In genomic region chr4:40920576-40920975, GRCm38 (mm10) we compare ENCODE assay signal across 31 mouse cellular contexts. TPM values are rescaled to one million over a fixed set of nuclear protein-coding genes. Genes with fewer than 3 reads are reported as not detected.
DNase-seq lines count a peak whose midpoint lies in the region; ATAC-seq and TF ChIP-seq lines count a peak whose summit lies in the region.
"Had no signal": no experiment of that assay in that cellular context is flagged by ENCODE, and none has a peak within 500 bp of the region (broad histone marks: within the 10 kb centered on the region; RNA-seq: fewer than 3 reads in every experiment).

No protein-coding gene starts in this region.

- DNase-seq in heart, postnatal 10 days = no peak
- peak; percentile 25 for DNase-seq in left cerebral cortex, adult 11 months (ENCODE audit: low spot score)
- DNase-seq in left cerebral cortex, postnatal 10 days (ENCODE audit: extremely low spot score in 1 of 2, low spot score in 2 of 2) = no peak
- DNase-seq in testis, postnatal 14 days (ENCODE audit: low spot score) = no peak
- peak; percentile 41 for DNase-seq in telencephalon, adult 2 months (ENCODE audit: low read depth, low spot score)
- DNase-seq in adrenal gland, adult 18-20 months (ENCODE audit: low spot score in 2 of 2) = no peak
- DNase-seq: B cell, adult 2 months; cerebellum, adult 11-12 months; cerebellum, postnatal 10 days; forebrain, postnatal 0 days; gastrocnemius, postnatal 14 days; heart, adult 18-20 months; kidney, adult 8-10 months; kidney, postnatal 10 days had no signal

- no peak overlapping the region for H3K4me3 ChIP-seq in heart, embryonic 11.5 days (ENCODE audit: low read depth, low read length)
- H3K4me3 ChIP-seq in testis, adult 2 months (ENCODE audit: control insufficient read depth, low read depth, low read length) = peak overlapping the region; percentile 72
- H3K4me3 ChIP-seq: hindbrain, embryonic 15.5 days; layer of hippocampus, adult 2 months; midbrain, embryonic 10.5 days had no signal

- WGBS in heart, embryonic 11.5 days (ENCODE audit: insufficient replicate concordance) = 59% methylated on average over 2 of the region's 2 CpGs

- H3K27me3 ChIP-seq in heart, embryonic 11.5 days (ENCODE audit: control insufficient read depth, insufficient read depth, low read length) = no peaks in the 10 kb centered on the region
- no peaks in the 10 kb centered on the region for H3K27me3 ChIP-seq in testis, adult 2 months (ENCODE audit: control insufficient read depth, insufficient read depth, low read length)
- H3K27me3 ChIP-seq: hindbrain, embryonic 15.5 days; Patski had no signal

- 0 out of 2 replicates have a peak overlapping the region, but pooled peaks have one; percentile 2 for H3K9ac ChIP-seq in heart, embryonic 11.5 days (ENCODE audit: low read depth, low read length)
- H3K9ac ChIP-seq: forebrain, postnatal 0 days; hindbrain, embryonic 15.5 days had no signal

- no peak for ATAC-seq in heart, embryonic 11.5 days (replicated peaks; ENCODE audit: insufficient number of reproducible peaks, low FRiP score, low TSS enrichment)
- ATAC-seq: forebrain, postnatal 0 days; midbrain, embryonic 16.5 days; Patski had no signal

- TF ChIP-seq POLR2A in testis, adult 2 months (IDR thresholded peaks at IDR 0.05; ENCODE audit: control insufficient read depth, low read depth, low read length) = no peak

- intact Hi-C loops in heart, postnatal 10 days (cut with DNase I) = no loop called here
- intact Hi-C loops in left cerebral cortex, postnatal 10 days (cut with DNase I) = no loop called here

- no peak overlapping the region for H3K4me2 ChIP-seq in heart, embryonic 11.5 days
- H3K4me2 ChIP-seq: hindbrain, embryonic 15.5 days had no signal

- TF ChIP-seq CTCF in testis, adult 2 months (IDR thresholded peaks at IDR 0.05; ENCODE audit: control insufficient read depth, insufficient read depth, insufficient replicate concordance, low read depth, low read length) = no peak

- H3K36me3 ChIP-seq in heart, embryonic 11.5 days (ENCODE audit: control insufficient read depth, insufficient read depth, low read length) = no peaks in the 10 kb centered on the region
- H3K36me3 ChIP-seq in testis, adult 2 months (ENCODE audit: control insufficient read depth, insufficient read depth, low read length) = no peaks in the 10 kb centered on the region
- H3K36me3 ChIP-seq: G1E; hindbrain, embryonic 15.5 days; midbrain, embryonic 10.5 days had no signal

- H3K4me1 ChIP-seq in heart, embryonic 11.5 days (ENCODE audit: control insufficient read depth, insufficient read depth, low read length) = peaks cover 8% of the 10 kb centered on the region
- peaks cover 2% of the 10 kb centered on the region; the same call in 1 of the 2 replicates for H3K4me1 ChIP-seq in testis, adult 2 months (ENCODE audit: control insufficient read depth, insufficient read depth, low read length)
- H3K4me1 ChIP-seq: hindbrain, embryonic 15.5 days had no signal

- no peak overlapping the region for H3K27ac ChIP-seq in heart, embryonic 11.5 days (ENCODE audit: low read depth, low read length)
- H3K27ac ChIP-seq in testis, adult 2 months (ENCODE audit: control insufficient read depth, insufficient read depth, low read depth, low read length) = no peak overlapping the region
- H3K27ac ChIP-seq: hindbrain, embryonic 15.5 days; layer of hippocampus, adult 2 months; midbrain, embryonic 10.5 days had no signal

- H3K9me3 ChIP-seq in heart, embryonic 11.5 days (replicated peaks; ENCODE audit: control insufficient read depth, low read length) = no peaks in the 10 kb centered on the region
- H3K9me3 ChIP-seq: hindbrain, embryonic 15.5 days; midbrain, embryonic 10.5 days had no signal

RNA-seq across cellular contexts. Expression of gene Spink4, which starts 0.7 kb away (rescaled TPM):
- 5.9 and 7.9 TPM in 2 replicates for polyA plus RNA-seq in heart, embryonic 11.5 days (2014; fragmentation: Nextera tagmentation; extraction: Ambion mirVana)
- 1 to 10 TPM; 1.1 to 2.1 TPM for total RNA-seq in heart, postnatal 10 days (2021)
- total RNA-seq in left cerebral cortex, postnatal 10 days (2021) = not detected
- polyA plus RNA-seq in testis, adult 2 months (2012; rRNA removed) = 5.1 and 11.1 TPM in 2 replicates
- total RNA-seq in adrenal gland, adult 18-20 months (2021) = 100 to 1,000 TPM in 1 of 2 experiments, not detected in 1; 120 TPM
- total RNA-seq: CH12.LX; forebrain, postnatal 0 days; G1E; gastrocnemius, postnatal 14 days; heart, adult 18-20 months; hematopoietic stem cell, adult 5-6 weeks; layer of hippocampus, adult 2 months; layer of hippocampus, postnatal 25 days had no signal
- polyA plus RNA-seq: embryonic facial prominence, embryonic 11.5 days; forebrain, embryonic 11.5 days; forebrain, postnatal 0 days; G1E; hindbrain, embryonic 15.5 days; limb, embryonic 11.5 days; midbrain, embryonic 10.5 days; midbrain, embryonic 16.5 days; neural tube, embryonic 14.5 days; Patski; stomach, embryonic 14.5 days; urinary bladder, adult 2 months had no signal

RNA-seq across cellular contexts. Expression of gene Bag1, which starts 27.5 kb away (rescaled TPM):
- polyA plus RNA-seq in heart, embryonic 11.5 days (2014; fragmentation: Nextera tagmentation; extraction: Ambion mirVana) = 199 and 217 TPM in 2 replicates
- total RNA-seq in heart, postnatal 10 days (2021) = 100 to 1,000 TPM; 202 to 209 TPM
- 100 to 1,000 TPM; 167 to 168 TPM for total RNA-seq in left cerebral cortex, postnatal 10 days (2021)
- polyA plus RNA-seq in testis, adult 2 months (2012; rRNA removed) = 229 and 254 TPM in 2 replicates
- total RNA-seq in adrenal gland, adult 18-20 months (2021) = 100 to 1,000 TPM; 306 to 371 TPM

RNA-seq across cellular contexts. Expression of gene Chmp5, which starts 27.6 kb away (rescaled TPM):
- polyA plus RNA-seq in heart, embryonic 11.5 days (2014; fragmentation: Nextera tagmentation; extraction: Ambion mirVana) = 78.2 and 90.4 TPM in 2 replicates
- total RNA-seq in heart, postnatal 10 days (2021) = 10 to 100 TPM; 38.9 to 43.7 TPM
- 10 to 100 TPM; 66.9 to 71.9 TPM for total RNA-seq in left cerebral cortex, postnatal 10 days (2021)
- polyA plus RNA-seq in testis, adult 2 months (2012; rRNA removed) = 18.0 and 19.0 TPM in 2 replicates
- total RNA-seq in adrenal gland, adult 18-20 months (2021) = 100 to 1,000 TPM in 1 of 2 experiments, 10 to 100 TPM in 1; 95.1 to 114 TPM

RNA-seq across cellular contexts. Expression of gene Nfx1, which starts 50.1 kb away (rescaled TPM):
- 67.7 and 68.3 TPM in 2 replicates for polyA plus RNA-seq in heart, embryonic 11.5 days (2014; fragmentation: Nextera tagmentation; extraction: Ambion mirVana)
- 10 to 100 TPM; 27.7 to 30.5 TPM for total RNA-seq in heart, postnatal 10 days (2021)
- 10 to 100 TPM; 58.8 to 59.4 TPM for total RNA-seq in left cerebral cortex, postnatal 10 days (2021)
- polyA plus RNA-seq in testis, adult 2 months (2012; rRNA removed) = 28.2 and 29.5 TPM in 2 replicates
- 10 to 100 TPM; 96.3 to 97.4 TPM for total RNA-seq in adrenal gland, adult 18-20 months (2021)

Comparison
In these comparisons a context has a peak if more than half of its experiments do, and no peak if none do; other contexts are left out.
1. DNase-seq: peak in left cerebral cortex, adult 11 months (single experiment) and telencephalon, adult 2 months (single experiment); none in heart, postnatal 10 days (0 of 2), left cerebral cortex, postnatal 10 days (0 of 2), testis, postnatal 14 days (single experiment) and adrenal gland, adult 18-20 months (0 of 2).